Mouse (Mus musculus) lung, embryonic 16.5 days (tissue): Measurements from ENCODE around the gene Arl4c. TPM values are rescaled to one million over a fixed set of nuclear protein-coding genes. Genes with fewer than 3 reads are reported as not detected.

Experiments used
- ATAC-seq: fragments of 200-750 bp; cut with Nextera tagmentation; 2 replicates; pipeline ENCODE4 v1.8.0; 2017; ENCODE audit warnings: low read depth, mild to moderate bottlenecking, moderate library complexity
- H3K27ac ChIP-seq: fragments of 300-500 bp; sonication (generic); 2 replicates; pipeline ENCODE4 v1.5.1; 2014; ENCODE audit warnings: mild to moderate bottlenecking, control low read depth, low read length
- H3K27me3 ChIP-seq: fragments of 300-500 bp; sonication (generic); 2 replicates; pipeline ENCODE4 v1.6.1; 2014; ENCODE audit warnings: low read depth, low read length, mixed read lengths; ENCODE audit not compliant: control insufficient read depth, insufficient read depth
- H3K36me3 ChIP-seq: fragments of 300-500 bp; sonication (generic); 2 replicates; pipeline ENCODE4 v1.6.1; 2014; ENCODE audit warnings: low read length; ENCODE audit not compliant: control insufficient read depth, insufficient read depth
- H3K4me1 ChIP-seq: fragments of 300-500 bp; sonication (generic); replicated peaks from 2 replicates; pipeline ENCODE4 v1.6.1; 2014; ENCODE audit warnings: low read length, mixed read lengths; ENCODE audit not compliant: control insufficient read depth, insufficient read depth
- H3K4me2 ChIP-seq: fragments of 300-500 bp; sonication (generic); 2 replicates; pipeline ENCODE4 v1.6.1; 2014; ENCODE audit warnings: low read depth, low read length, control low read depth
- H3K4me3 ChIP-seq: fragments of 300-500 bp; sonication (generic); 2 replicates; pipeline ENCODE4 v1.5.1; 2014; ENCODE audit warnings: mild to moderate bottlenecking, low read length, control low read depth
- H3K9ac ChIP-seq: fragments of 300-500 bp; sonication (generic); 2 replicates; pipeline ENCODE4 v1.6.1; 2014; ENCODE audit warnings: low read length, control low read depth
- H3K9me3 ChIP-seq: fragments of 300-500 bp; sonication (generic); 2 replicates; pipeline ENCODE4 v1.6.1; 2016; ENCODE audit warnings: low read length; ENCODE audit not compliant: control insufficient read depth
- WGBS: fragments of 180-500 bp; shearing (Covaris S2); extraction: QIAGEN DNeasy Blood & Tissue Kit; methylation state at CpG from one replicate; pipeline ENCODE4 v1.1.7; 2014; 5-methylcytosine and 5-hydroxymethylcytosine counted together
- polyA plus RNA-seq: library from polyadenylated mRNA; unstranded; fragments of >200 nt; fragmentation: Nextera tagmentation; extraction: Ambion mirVana; gene quantifications from 2 replicates; pipeline ENCODE4 v1.2.1, GENCODE M21; 2015

Gene Arl4c
- polyA plus RNA-seq, 1 experiment from 2014 or later, result 15.2 TPM

GRCm38 (mm10) chr1:88696408-88696807, 5.6 kb downstream of the Arl4c start:
- no peaks in the 10 kb centered on the region for H3K27me3 ChIP-seq
- 76% methylated on average over 4 of the region's 4 CpGs for WGBS
- no peaks in the 10 kb centered on the region for H3K9me3 ChIP-seq
- no peak overlapping the region for H3K4me3 ChIP-seq
- H3K36me3 ChIP-seq, result 0 out of 2 replicates have a peak, but pooled peaks cover 2% of the 10 kb centered on the region
- no peak overlapping the region for H3K9ac ChIP-seq
- peaks cover 6% of the 10 kb centered on the region; the same call in 1 of the 2 replicates for H3K4me1 ChIP-seq
- no peak overlapping the region for H3K27ac ChIP-seq
- H3K4me2 ChIP-seq, result no peak overlapping the region
- no peak for ATAC-seq

- H3K27ac ChIP-seq, result no peak overlapping the region
- no peak overlapping the region for H3K4me2 ChIP-seq
- no peak overlapping the region for H3K9ac ChIP-seq
- no peak overlapping the region for H3K4me3 ChIP-seq
- H3K36me3 ChIP-seq, result 0 out of 2 replicates have a peak, but pooled peaks cover 2% of the 10 kb centered on the region
- 78% methylated on average over 10 of the region's 10 CpGs for WGBS
- H3K4me1 ChIP-seq, result peaks cover 6% of the 10 kb centered on the region; the same call in 1 of the 2 replicates
- H3K9me3 ChIP-seq, result no peaks in the 10 kb centered on the region
- no peak for ATAC-seq
- no peaks in the 10 kb centered on the region for H3K27me3 ChIP-seq
These were observed 7.7 kb downstream of the Arl4c start for GRCm38 (mm10) chr1:88694353-88694752.

DNA sequence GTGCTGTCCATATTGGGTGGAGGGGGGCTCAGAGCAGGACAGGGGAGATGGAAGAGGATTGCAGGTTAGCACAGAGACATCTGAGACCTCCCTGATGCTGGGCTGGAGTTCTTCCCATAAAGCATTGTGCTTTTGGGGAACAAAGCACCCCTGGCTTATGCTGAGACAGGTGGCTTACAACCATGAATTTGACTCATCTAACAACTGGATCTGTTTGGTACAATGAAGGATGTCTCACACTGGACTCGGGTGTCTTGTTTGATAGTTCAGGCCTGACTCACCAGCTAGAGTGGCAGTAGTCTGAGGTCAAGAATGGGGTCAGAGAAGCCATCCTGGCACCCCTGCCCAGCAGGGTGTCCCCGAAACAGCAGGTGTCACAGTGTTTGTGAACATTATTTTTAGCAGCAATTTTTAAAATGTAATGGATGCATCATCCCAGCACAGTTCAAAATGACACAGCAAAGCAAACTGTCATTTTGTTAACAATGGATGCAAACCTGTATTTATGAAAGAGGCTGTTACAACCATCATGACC, 9.7 kb downstream of the Arl4c start:
- Histone ChIP-seq H3K4me3 (no peak overlapping the region), H3K9me3 (no peaks in the 10 kb centered on the region), H3K27ac (no peak overlapping the region), H3K9ac (no peak overlapping the region), H3K4me2 (no peak overlapping the region), H3K27me3 (no peaks in the 10 kb centered on the region), H3K36me3 (0 out of 2 replicates have a peak, but pooled peaks cover under 1% of the 10 kb centered on the region), H3K4me1 (no peaks in the 10 kb centered on the region)
- 57% methylated on average over 2 of the region's 2 CpGs for WGBS
- no peak for ATAC-seq

DNA sequence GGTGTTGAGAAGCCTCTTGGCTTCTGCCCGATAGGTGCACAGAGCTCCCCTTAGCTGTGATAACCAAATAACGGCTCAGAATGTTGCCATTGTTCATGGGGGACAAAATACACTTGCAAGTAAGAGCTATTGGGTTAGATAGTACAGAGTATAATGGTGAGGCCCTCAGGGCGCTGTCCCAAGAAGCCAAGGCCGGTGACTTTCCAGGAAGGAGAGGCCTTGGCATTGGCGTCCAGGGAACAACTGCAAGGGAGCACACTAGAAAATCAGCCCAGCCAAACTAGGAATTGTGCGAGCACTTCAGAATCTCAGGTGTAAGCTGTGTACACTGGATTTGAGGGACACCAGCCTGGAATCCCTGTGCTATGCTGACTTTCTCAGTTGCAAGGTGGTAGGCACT, 11.4 kb downstream of the Arl4c start:
- WGBS, result 87% methylated on average over 6 of the region's 6 CpGs
- H3K36me3 ChIP-seq, result no peaks in the 10 kb centered on the region

DNA sequence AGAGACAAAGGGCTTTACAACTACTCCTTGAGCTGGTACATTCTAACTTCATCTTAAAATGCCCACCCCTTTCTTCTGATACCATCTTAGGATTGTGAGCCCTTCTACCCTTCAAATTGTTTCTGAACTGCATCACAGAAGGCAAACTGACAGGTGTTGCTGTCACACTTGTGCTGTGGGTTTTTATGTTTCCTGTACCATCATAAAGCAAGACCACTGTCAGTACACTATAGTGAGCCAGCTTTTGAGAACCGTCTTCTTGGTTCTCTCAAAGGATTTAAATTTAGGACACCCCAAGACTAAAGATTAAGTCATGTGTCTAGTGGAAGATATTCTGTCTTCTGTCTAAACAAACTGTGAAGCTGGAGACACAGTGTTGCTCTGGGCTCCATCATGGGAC, 17.3 kb downstream of the Arl4c start:
- no peak for ATAC-seq
- Histone ChIP-seq H3K27me3 (no peaks in the 10 kb centered on the region), H3K9me3 (no peaks in the 10 kb centered on the region), H3K27ac (no peak overlapping the region), H3K9ac (no peak overlapping the region), H3K36me3 (no peaks in the 10 kb centered on the region), H3K4me2 (no peak overlapping the region), H3K4me3 (no peak overlapping the region), H3K4me1 (no peaks in the 10 kb centered on the region)
- WGBS, result 75% methylated on average over 1 of the region's 1 CpGs

More for the DNA sequence above, 11.4 kb downstream of the Arl4c start:
- ATAC-seq, result no peak
- Histone ChIP-seq H3K4me1 (no peaks in the 10 kb centered on the region), H3K9me3 (no peaks in the 10 kb centered on the region), H3K4me3 (no peak overlapping the region), H3K4me2 (no peak overlapping the region), H3K27ac (no peak overlapping the region), H3K9ac (no peak overlapping the region), H3K27me3 (no peaks in the 10 kb centered on the region)

- no peaks in the 10 kb centered on the region for H3K4me1 ChIP-seq
- H3K9me3 ChIP-seq, result no peaks in the 10 kb centered on the region
- H3K4me3 ChIP-seq, result no peak overlapping the region
- no peak overlapping the region for H3K4me2 ChIP-seq
- no peak overlapping the region for H3K27ac ChIP-seq
- H3K27me3 ChIP-seq, result no peaks in the 10 kb centered on the region
- H3K36me3 ChIP-seq, result no peaks in the 10 kb centered on the region
- WGBS, result 79% methylated on average over 4 of the region's 4 CpGs
- no peak for ATAC-seq
- H3K9ac ChIP-seq, result no peak overlapping the region
These were observed 20.4 kb downstream of the Arl4c start for GRCm38 (mm10) chr1:88681596-88681995.

- ATAC-seq, result no peak
- no peaks in the 10 kb centered on the region for H3K9me3 ChIP-seq
- H3K4me3 ChIP-seq, result no peak overlapping the region
- H3K9ac ChIP-seq, result no peak overlapping the region
- H3K27ac ChIP-seq, result no peak overlapping the region
- no peaks in the 10 kb centered on the region for H3K27me3 ChIP-seq
- no peak overlapping the region for H3K4me2 ChIP-seq
- H3K36me3 ChIP-seq, result no peaks in the 10 kb centered on the region
- H3K4me1 ChIP-seq, result no peaks in the 10 kb centered on the region
- WGBS, result 26% methylated on average over 3 of the region's 3 CpGs
These were observed 21.2 kb downstream of the Arl4c start for GRCm38 (mm10) chr1:88680804-88681203.

DNA sequence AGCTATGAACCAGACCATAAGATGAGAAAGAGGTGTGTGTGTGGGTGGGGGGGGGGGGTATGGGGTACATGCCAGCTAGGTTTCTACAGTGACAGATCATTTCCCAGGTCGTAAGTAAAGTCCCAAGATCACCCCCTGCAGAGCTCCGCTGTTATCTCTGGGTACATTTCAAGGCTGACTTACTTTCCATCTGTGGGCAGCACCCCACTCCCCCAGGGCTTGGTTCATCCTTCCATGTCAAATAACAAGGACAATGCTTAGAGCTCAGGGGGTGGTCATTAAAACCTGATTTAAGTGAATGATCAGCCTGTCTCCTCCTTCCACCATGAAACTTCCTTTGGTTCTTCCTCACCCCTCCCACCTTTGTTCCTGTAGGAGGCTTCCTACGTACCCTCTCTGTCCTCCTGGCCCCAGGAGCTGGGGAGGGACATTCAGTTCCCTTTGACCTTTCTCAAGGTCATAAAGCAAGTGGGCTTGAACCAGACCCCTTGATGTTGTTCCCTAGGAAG, 23.7 kb downstream of the Arl4c start:
- no peak overlapping the region for H3K27ac ChIP-seq
- H3K27me3 ChIP-seq, result no peaks in the 10 kb centered on the region
- H3K4me3 ChIP-seq, result no peak overlapping the region
- H3K9ac ChIP-seq, result no peak overlapping the region
- ATAC-seq, result no peak
- 58% methylated on average over 3 of the region's 3 CpGs for WGBS
- H3K36me3 ChIP-seq, result no peaks in the 10 kb centered on the region
- no peak overlapping the region for H3K4me2 ChIP-seq
- no peaks in the 10 kb centered on the region for H3K9me3 ChIP-seq
- H3K4me1 ChIP-seq, result no peaks in the 10 kb centered on the region

DNA sequence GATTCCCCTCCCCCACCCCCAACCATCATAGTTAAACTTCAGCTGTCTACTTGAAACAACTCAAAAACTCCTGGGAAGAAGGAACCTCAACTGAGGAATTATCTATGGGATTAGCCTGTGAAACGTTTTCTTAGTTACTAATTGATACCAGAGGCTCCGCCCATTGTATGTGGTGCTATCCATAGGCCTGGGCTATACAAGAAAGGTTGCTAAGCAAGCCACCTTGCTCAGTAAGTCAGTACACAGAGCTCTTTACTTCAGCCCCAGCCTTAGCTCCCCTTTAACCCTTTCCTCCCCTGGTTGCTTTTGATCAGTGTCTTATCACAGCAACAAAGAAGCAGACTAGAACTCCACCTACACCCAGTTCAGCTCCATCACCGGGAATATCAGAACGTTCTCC, 31.2 kb downstream of the Arl4c start:
- H3K9me3 ChIP-seq, result no peaks in the 10 kb centered on the region
- H3K4me3 ChIP-seq, result no peak overlapping the region
- WGBS, result 54% methylated on average over 4 of the region's 4 CpGs
- no peak overlapping the region for H3K4me2 ChIP-seq
- no peak for ATAC-seq
- H3K27ac ChIP-seq, result no peak overlapping the region
- no peaks in the 10 kb centered on the region for H3K27me3 ChIP-seq
- H3K9ac ChIP-seq, result no peak overlapping the region
- H3K36me3 ChIP-seq, result no peaks in the 10 kb centered on the region
- no peaks in the 10 kb centered on the region for H3K4me1 ChIP-seq
